Mouse (Mus musculus) CD4-positive helper T cell, adult 2 months (primary cell): ENCODE measurements around the gene Ube2d1.

Experiments
- DNase-seq: peaks from one replicate; pipeline ENCODE4 v3.0.0-alpha.2; 2012; ENCODE audit warnings: low read depth, missing footprints, low spot score

The Ube2d1 gene

GRCm38 (mm10) chr10:71285126-71285580, at the start of gene Ube2d1:
TSS of gene Ube2d1 (minus strand) at chr10:71285262.
- DNase-seq = peak; percentile 74

GRCm38 (mm10) chr10:71332859-71333258, 47.8 kb upstream of the Ube2d1 start:
- DNase-seq = no peak

GRCm38 (mm10) chr10:71332376-71332775, 47.3 kb upstream of the Ube2d1 start:
- DNase-seq = no peak

- no peak for DNase-seq
Observed at GRCm38 (mm10) chr10:71331908-71332307, 46.8 kb upstream of the Ube2d1 start.

GRCm38 (mm10) chr10:71330070-71330469, 45.0 kb upstream of the Ube2d1 start:
- DNase-seq = no peak

- DNase-seq = no peak
Observed at GRCm38 (mm10) chr10:71329295-71329694, 44.2 kb upstream of the Ube2d1 start.

- DNase-seq = no peak
Observed at GRCm38 (mm10) chr10:71328870-71329269, 43.8 kb upstream of the Ube2d1 start.

- DNase-seq = no peak
Observed at GRCm38 (mm10) chr10:71328382-71328781, 43.3 kb upstream of the Ube2d1 start.

- no peak for DNase-seq
Observed at GRCm38 (mm10) chr10:71327386-71327785, 42.3 kb upstream of the Ube2d1 start.

GRCm38 (mm10) chr10:71326789-71327188, 41.7 kb upstream of the Ube2d1 start:
- DNase-seq = peak; percentile 70

- DNase-seq = no peak
Observed at GRCm38 (mm10) chr10:71326123-71326522, 41.1 kb upstream of the Ube2d1 start.

GRCm38 (mm10) chr10:71323669-71324068, 38.6 kb upstream of the Ube2d1 start:
- DNase-seq = no peak

- DNase-seq = no peak
Observed at GRCm38 (mm10) chr10:71316497-71316896, 31.4 kb upstream of the Ube2d1 start.

GRCm38 (mm10) chr10:71316056-71316455, 31.0 kb upstream of the Ube2d1 start:
- no peak for DNase-seq

GRCm38 (mm10) chr10:71314596-71314995, 29.5 kb upstream of the Ube2d1 start:
- no peak for DNase-seq

- no peak for DNase-seq
Observed at GRCm38 (mm10) chr10:71310288-71310687, 25.2 kb upstream of the Ube2d1 start.

- no peak for DNase-seq
Observed at GRCm38 (mm10) chr10:71308199-71308598, 23.1 kb upstream of the Ube2d1 start.

GRCm38 (mm10) chr10:71306759-71307158, 21.7 kb upstream of the Ube2d1 start:
- DNase-seq = no peak

- DNase-seq = peak; percentile 61
Observed at GRCm38 (mm10) chr10:71306190-71306589, 21.1 kb upstream of the Ube2d1 start.

GRCm38 (mm10) chr10:71302490-71302889, 17.4 kb upstream of the Ube2d1 start:
- peak; percentile 70 for DNase-seq

GRCm38 (mm10) chr10:71300161-71300560, 15.1 kb upstream of the Ube2d1 start:
- no peak for DNase-seq

GRCm38 (mm10) chr10:71293245-71293644, 8.2 kb upstream of the Ube2d1 start:
- no peak for DNase-seq

GRCm38 (mm10) chr10:71292254-71292653, 7.2 kb upstream of the Ube2d1 start:
- DNase-seq = no peak

- no peak for DNase-seq
Observed at GRCm38 (mm10) chr10:71291801-71292200, 6.7 kb upstream of the Ube2d1 start.
